Mouse (Mus musculus) erythroblast, embryonic 14.5 days (primary cell): ENCODE results near the gene Calcoco1. TPM values are rescaled to one million over a fixed set of nuclear protein-coding genes. Genes with fewer than 3 reads are reported as not detected.

Experiments used
- H3K27me3 ChIP-seq: 2 replicates; pipeline ENCODE4 v1.6.1; 2012; ENCODE audit warnings: inconsistent platforms; ENCODE audit not compliant: control insufficient read depth
- H3K36me3 ChIP-seq: 2 replicates; pipeline ENCODE4 v1.6.1; 2012; ENCODE audit warnings: mild to moderate bottlenecking, inconsistent platforms; ENCODE audit not compliant: control insufficient read depth
- H3K4me1 ChIP-seq: 2 replicates; pipeline ENCODE4 v1.6.1; 2012; ENCODE audit warnings: inconsistent platforms; ENCODE audit not compliant: control insufficient read depth
- H3K4me3 ChIP-seq: replicated peaks from 2 replicates; pipeline ENCODE3; 2012; ENCODE audit warnings: moderate library complexity, mild to moderate bottlenecking, inconsistent platforms
- H3K9me3 ChIP-seq: 2 replicates; pipeline ENCODE4 v1.6.1; 2012; ENCODE audit warnings: low read length, inconsistent platforms, mixed read lengths; ENCODE audit not compliant: control insufficient read depth
- GATA1 ChIP-seq: IDR thresholded peaks from 2 replicates; pipeline ENCODE4 v1.6.1; 2012; ENCODE audit warnings: low read length, inconsistent platforms, mixed read lengths
- TAL1 ChIP-seq: IDR thresholded peaks from 3 replicates; pipeline ENCODE4 v1.6.1; 2012; ENCODE audit warnings: low read length, inconsistent platforms, mixed read lengths
- polyA plus RNA-seq: library from polyadenylated mRNA; stranded (reverse); fragments of >175 nt; gene quantifications from 2 replicates; pipeline ENCODE4 v1.2.3, GENCODE M21; 2012

The Calcoco1 gene
- polyA plus RNA-seq, 1 experiment, result 9.5 TPM

DNA sequence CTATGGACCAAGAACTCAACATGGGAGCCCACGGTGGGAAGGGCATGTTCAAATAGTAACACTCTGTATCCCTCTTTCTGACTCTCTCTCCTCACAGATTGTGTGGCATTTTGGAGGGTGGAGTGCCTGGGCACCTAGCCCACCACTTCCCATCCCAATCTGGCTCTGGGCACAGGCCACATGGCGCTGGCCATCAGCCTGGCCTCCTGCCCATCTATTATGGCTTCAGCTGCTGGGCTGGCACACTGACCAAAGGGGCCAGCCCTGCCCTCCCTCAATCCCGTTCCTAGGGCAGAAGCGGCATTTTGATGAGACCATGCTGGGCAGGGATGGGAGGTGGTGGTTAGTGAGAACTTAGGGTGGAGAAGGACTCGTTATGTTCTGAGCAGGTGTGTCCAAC, 11.3 kb upstream of the Calcoco1 start:
- H3K36me3 ChIP-seq, result no peaks in the 10 kb centered on the region
- TF ChIP-seq TAL1 (no peak), GATA1 (no peak)
- no peaks in the 10 kb centered on the region for H3K9me3 ChIP-seq
- H3K27me3 ChIP-seq, result peaks cover 32% of the 10 kb centered on the region
- no peaks in the 10 kb centered on the region; the same call in 1 of the 2 replicates for H3K4me1 ChIP-seq
- no peak overlapping the region for H3K4me3 ChIP-seq

DNA sequence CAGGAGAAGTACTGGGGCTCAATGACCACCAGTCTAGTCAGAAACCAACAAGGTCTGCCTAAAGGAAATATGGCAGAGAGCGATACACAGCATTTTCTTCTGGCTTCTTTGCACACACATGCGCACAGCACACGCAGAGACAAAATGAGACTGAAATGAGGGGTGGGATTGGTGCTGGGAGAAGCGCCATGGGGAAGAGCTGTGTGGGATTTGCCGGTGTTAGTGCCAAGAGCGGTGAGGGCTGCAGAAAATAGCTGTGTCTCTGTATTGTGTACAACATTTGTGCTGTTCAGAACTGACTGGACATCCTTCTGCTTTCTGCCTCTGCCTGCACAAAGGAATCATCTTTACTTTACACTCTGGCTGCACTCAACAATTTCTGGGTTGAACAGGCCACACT, 10.4 kb upstream of the Calcoco1 start:
- Histone ChIP-seq H3K4me3 (no peak overlapping the region), H3K36me3 (no peaks in the 10 kb centered on the region), H3K9me3 (no peaks in the 10 kb centered on the region), H3K4me1 (no peaks in the 10 kb centered on the region; the same call in 1 of the 2 replicates), H3K27me3 (peaks cover 33% of the 10 kb centered on the region)
- TF ChIP-seq GATA1 (no peak), TAL1 (no peak)

DNA sequence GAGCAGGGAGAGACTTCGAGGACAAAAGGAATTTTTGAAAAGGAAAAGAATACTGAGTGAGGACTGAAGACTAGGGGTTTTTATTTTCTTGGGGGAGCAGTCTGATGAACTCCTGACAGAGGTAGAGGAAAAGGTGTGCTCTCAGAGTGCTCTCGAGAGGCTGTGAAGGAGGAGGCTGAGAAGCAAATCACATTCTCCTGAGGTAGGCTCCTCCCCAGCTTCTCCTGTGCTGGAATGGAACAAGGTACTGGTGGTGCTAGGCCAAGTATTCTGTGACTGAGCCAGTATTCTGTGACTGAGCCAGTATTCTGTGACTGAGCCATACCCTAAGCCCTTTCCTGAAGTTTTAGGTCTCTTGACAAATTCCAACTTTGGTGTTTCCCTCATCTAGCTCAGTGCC, 6.0 kb upstream of the Calcoco1 start:
- Histone ChIP-seq H3K9me3 (no peaks in the 10 kb centered on the region), H3K27me3 (peaks cover 3% of the 10 kb centered on the region; the same call in 1 of the 2 replicates), H3K4me1 (no peaks in the 10 kb centered on the region), H3K36me3 (no peaks in the 10 kb centered on the region), H3K4me3 (no peak overlapping the region)
- no peak for TF ChIP-seq GATA1
- TF ChIP-seq TAL1, result no peak

DNA sequence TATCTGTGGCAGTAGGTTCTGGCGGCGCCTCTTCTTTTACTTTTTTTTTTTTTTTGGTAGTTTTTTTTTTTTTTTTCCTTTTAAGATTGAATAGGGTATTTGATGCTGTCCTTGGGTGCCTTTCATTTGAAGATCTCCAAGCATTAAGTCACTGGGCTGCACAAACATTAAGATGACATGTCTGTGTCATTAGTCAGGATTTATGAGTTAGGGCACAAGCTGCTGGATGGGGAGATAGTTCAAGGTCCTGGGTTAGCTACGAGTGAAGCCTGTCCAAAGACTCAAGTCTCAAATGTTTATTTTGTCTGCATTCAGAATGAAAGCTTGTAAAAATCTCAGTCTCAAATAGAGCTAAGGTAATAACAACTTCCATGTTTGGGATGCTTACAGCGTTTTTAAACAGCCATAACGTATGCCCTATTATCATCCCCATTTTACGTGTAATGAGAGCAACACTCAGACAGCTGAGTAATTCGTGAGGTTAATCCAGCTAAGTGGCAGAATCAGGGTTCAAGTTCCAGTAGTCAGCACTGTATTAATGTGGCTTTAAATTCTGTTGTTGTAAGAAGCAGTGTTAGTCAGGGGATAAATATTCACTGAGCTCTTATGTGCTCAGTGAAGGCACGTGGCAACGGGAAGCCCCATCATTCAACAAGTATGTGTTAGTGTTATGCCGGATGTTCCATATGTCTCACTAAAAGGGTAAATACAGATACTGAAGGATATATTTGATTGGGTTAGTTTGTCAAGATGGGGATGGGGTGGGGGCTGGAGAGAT, 1.6 kb upstream of the Calcoco1 start:
- Histone ChIP-seq H3K27me3 (peaks cover 3% of the 10 kb centered on the region; the same call in 1 of the 2 replicates), H3K36me3 (peaks cover 2% of the 10 kb centered on the region), H3K9me3 (no peaks in the 10 kb centered on the region), H3K4me1 (peaks cover 22% of the 10 kb centered on the region), H3K4me3 (no peak overlapping the region)
- no peak for TF ChIP-seq GATA1
- TF ChIP-seq TAL1, result no peak

DNA sequence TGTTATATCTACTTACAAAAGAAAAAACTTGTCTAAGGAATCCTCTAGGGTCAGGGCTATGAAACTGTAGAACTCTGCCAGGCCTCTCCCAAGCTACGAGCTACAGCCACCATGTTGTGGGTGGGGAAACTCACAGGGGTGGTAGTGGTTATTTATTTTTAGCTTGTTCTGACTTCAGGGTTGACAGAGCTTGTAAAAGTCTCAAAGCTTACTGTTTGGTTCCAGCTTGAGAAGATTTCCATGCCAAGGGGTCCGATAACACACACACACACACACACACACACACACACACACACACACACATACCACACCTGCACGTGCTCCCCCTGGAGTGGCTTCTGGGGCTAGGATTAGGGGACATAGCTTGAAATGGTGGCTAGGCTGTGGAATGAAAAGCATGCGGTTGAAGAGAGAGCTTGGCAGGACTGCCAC, 538 bp upstream of the Calcoco1 start:
- Histone ChIP-seq H3K4me3 (peak overlapping the region; percentile 84), H3K36me3 (peaks cover 5% of the 10 kb centered on the region), H3K4me1 (peaks cover 22% of the 10 kb centered on the region), H3K9me3 (no peaks in the 10 kb centered on the region), H3K27me3 (no peaks in the 10 kb centered on the region)
- TF ChIP-seq TAL1 (no peak), GATA1 (no peak)

GRCm38 (mm10) chr15:102721016-102721898, 721 bp downstream of the Calcoco1 start:
- Histone ChIP-seq H3K9me3 (no peaks in the 10 kb centered on the region), H3K4me3 (peak overlapping the region; percentile 84), H3K4me1 (peaks cover 22% of the 10 kb centered on the region), H3K27me3 (no peaks in the 10 kb centered on the region), H3K36me3 (peaks cover 6% of the 10 kb centered on the region)
- no peak for TF ChIP-seq GATA1
- no peak for TF ChIP-seq TAL1

DNA sequence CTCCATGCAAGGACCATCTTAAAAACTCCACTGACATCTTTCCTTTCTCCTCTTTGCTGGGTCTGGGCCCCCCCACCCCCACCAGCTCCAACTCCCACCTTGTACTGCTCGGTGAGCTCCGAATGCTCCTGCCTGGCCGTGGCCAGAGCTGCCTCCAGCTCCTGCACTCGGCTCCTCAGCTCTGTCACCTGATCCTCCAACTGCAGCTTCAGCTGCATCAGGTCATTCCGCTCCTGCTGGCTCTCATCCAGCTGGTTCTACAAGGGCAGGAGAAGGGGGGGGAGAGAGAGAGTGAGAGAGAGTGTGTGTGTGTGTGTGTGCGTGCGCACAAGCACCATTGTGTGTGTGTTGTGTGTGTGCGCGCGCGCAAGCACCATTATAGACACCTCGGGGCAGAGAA, 5.8 kb downstream of the Calcoco1 start:
- peaks cover 19% of the 10 kb centered on the region for H3K36me3 ChIP-seq
- no peak overlapping the region for H3K4me3 ChIP-seq

DNA sequence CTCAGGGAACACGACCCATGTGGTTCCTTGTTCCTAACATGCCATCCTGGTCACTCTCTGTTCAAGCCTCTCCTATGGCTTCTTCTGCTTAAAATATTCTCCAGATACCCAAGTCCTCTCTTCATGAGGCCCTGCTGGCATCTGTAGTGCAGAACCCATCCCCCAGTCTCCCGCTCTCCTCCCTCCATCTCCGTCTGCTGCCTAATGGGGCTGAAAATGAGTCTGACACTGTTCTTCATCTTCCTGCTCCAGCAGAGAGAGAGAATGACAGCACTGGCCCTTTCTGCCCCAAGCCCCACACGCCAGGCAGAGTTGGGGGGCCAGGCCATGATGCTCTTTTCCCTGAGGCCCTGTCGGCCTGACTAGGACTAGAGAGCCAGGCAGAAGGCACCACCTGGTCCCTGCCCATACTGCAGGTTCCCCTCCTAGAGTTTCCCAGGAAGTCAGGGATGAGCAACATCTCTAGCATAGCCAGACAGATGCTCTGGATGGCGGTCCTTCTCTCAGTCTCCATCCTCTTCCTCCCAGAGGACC, 14.2 kb downstream of the Calcoco1 start:
- no peaks in the 10 kb centered on the region for H3K27me3 ChIP-seq
- TF ChIP-seq GATA1 (no peak), TAL1 (no peak)
- H3K4me3 ChIP-seq, result no peak overlapping the region
- H3K4me1 ChIP-seq, result no peaks in the 10 kb centered on the region
- no peaks in the 10 kb centered on the region for H3K9me3 ChIP-seq
- H3K36me3 ChIP-seq, result peaks cover 32% of the 10 kb centered on the region

More for the DNA sequence above, 5.8 kb downstream of the Calcoco1 start:
- no peak for TF ChIP-seq GATA1
- TF ChIP-seq TAL1, result no peak
- Histone ChIP-seq H3K27me3 (no peaks in the 10 kb centered on the region), H3K9me3 (no peaks in the 10 kb centered on the region), H3K4me1 (peaks cover 7% of the 10 kb centered on the region)

GRCm38 (mm10) chr15:102705923-102706503, 16.0 kb downstream of the Calcoco1 start:
- TF ChIP-seq GATA1, result no peak
- no peak for TF ChIP-seq TAL1
- no peaks in the 10 kb centered on the region for H3K9me3 ChIP-seq
- no peaks in the 10 kb centered on the region for H3K27me3 ChIP-seq
- H3K4me1 ChIP-seq, result no peaks in the 10 kb centered on the region
- peaks cover 25% of the 10 kb centered on the region for H3K36me3 ChIP-seq
- H3K4me3 ChIP-seq, result no peak overlapping the region
